Mouse (Mus musculus) stomach, postnatal 0 days (tissue): ENCODE measurements around the gene Borcs6.

Source experiments
- CTCF ChIP-seq: IDR thresholded peaks from 2 replicates; pipeline ENCODE4 v1.5.1; 2016; ENCODE audit warnings: antibody characterized with exemption, low read depth, mild to moderate bottlenecking, moderate library complexity
- EP300 ChIP-seq: optimal IDR thresholded peaks from 2 replicates; pipeline ENCODE3; 2016; ENCODE audit warnings: antibody characterized with exemption

DNA sequence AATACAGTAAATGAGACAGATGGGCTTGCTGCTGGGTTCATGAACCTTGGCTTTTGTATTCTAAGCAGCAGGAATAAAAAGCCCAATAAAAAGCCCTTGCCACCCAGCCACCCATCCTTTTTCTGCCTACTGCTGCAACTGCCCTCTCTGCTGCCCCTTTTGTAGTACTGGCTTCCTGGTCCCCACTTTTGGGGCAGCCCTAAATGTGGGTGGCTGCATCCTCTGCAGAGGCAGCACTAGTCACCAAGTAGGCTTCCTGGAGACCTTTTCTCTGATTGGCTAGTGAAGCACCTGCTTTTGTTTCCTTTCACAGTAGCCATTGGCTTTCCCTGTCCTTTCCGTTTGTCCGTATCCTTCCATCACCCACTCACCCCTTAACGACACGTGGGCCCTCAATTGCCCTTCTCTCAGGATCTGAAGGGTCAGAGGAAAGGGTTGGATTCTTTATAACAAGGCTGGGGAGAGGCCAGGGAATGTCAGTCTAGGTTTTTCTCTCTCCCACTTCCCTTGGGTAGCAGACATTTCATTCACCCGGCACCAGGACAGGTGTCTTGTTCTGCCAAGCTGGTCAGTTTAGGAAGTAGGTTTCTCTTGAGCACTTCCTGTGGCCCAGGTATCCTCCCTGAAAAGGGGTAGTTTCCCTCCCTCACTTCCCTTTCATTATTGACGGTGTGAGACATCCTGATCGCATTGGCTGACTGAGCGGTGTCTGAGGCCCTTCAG, 38.7 kb downstream of the Borcs6 start:
- TF ChIP-seq CTCF (no peak), EP300 (no peak)
